Mouse (Mus musculus) C2C12 (cell line): ENCODE results near the gene Kpna3. TPM values are rescaled to one million over a fixed set of nuclear protein-coding genes. Genes with fewer than 3 reads are reported as not detected.

Source experiments
- H3K27me3 ChIP-seq: one replicate; pipeline ENCODE4 v1.6.1; 2011; ENCODE audit not compliant: control insufficient read depth, insufficient read depth, insufficient read length
- H3K36me3 ChIP-seq: one replicate; pipeline ENCODE4 v1.6.1; 2011; ENCODE audit not compliant: control insufficient read depth, insufficient read depth
- H3K4me3 ChIP-seq: one replicate; pipeline ENCODE4 v1.5.1; 2011; ENCODE audit warnings: mild to moderate bottlenecking, control low read depth; ENCODE audit not compliant: poor library complexity, insufficient read depth, severe bottlenecking
- H3K79me2 ChIP-seq: one replicate; pipeline ENCODE4 v1.6.1; 2011; ENCODE audit not compliant: control insufficient read depth, insufficient read depth
- H3K79me3 ChIP-seq: one replicate; pipeline ENCODE4 v1.6.1; 2011; ENCODE audit warnings: low read depth, control low read depth
- H3ac ChIP-seq: one replicate; pipeline ENCODE3; 2011; ENCODE audit warnings: low read depth; ENCODE audit not compliant: control insufficient read depth, insufficient read length
- CEBPB ChIP-seq: IDR thresholded peaks from one replicate; pipeline ENCODE4 v1.6.1; 2011; ENCODE audit warnings: low read depth, mild to moderate bottlenecking, control low read depth, moderate library complexity
- CTCF ChIP-seq: IDR thresholded peaks from one replicate; pipeline ENCODE4 v1.5.1; 2011; ENCODE audit not compliant: control insufficient read depth, insufficient read depth, insufficient read length
- FOSL1 ChIP-seq: IDR thresholded peaks from one replicate; pipeline ENCODE4 v1.8.0; 2011; ENCODE audit warnings: mild to moderate bottlenecking, low read length; ENCODE audit not compliant: poor library complexity, insufficient read depth, severe bottlenecking
- MAX ChIP-seq: IDR thresholded peaks from one replicate; pipeline ENCODE4 v1.6.1; 2011; ENCODE audit warnings: mild to moderate bottlenecking, control low read depth
- MYOD1 ChIP-seq: IDR thresholded peaks from one replicate; pipeline ENCODE4 v1.6.1; 2011; ENCODE audit warnings: low read depth; ENCODE audit not compliant: control insufficient read depth, insufficient read length
- MYOG ChIP-seq: IDR thresholded peaks from one replicate; pipeline ENCODE4 v1.6.1; 2011; ENCODE audit not compliant: control insufficient read depth, insufficient read length; ENCODE audit errors: extremely low read depth
- USF1 ChIP-seq: IDR thresholded peaks from one replicate; pipeline ENCODE4 v1.6.1; 2011; ENCODE audit warnings: low read depth, mild to moderate bottlenecking, control low read depth, moderate library complexity
- polyA plus RNA-seq: library from polyadenylated mRNA; unstranded; fragments of >200 nt; fragmentation: generic; extraction: Trizol; gene quantifications from one replicate; pipeline ENCODE4 v1.2.1, GENCODE M21; 2012; ENCODE audit warnings: missing spikeins

Gene Kpna3
- polyA plus RNA-seq, 1 experiment, result 14.9 TPM

GRCm38 (mm10) chr14:61425080-61425665 lies 14.5 kb downstream of the Kpna3 start:
- H3K4me3 ChIP-seq, result no peak overlapping the region
- H3K36me3 ChIP-seq, result peaks cover 12% of the 10 kb centered on the region
- TF ChIP-seq FOSL1, result no peak
- TF ChIP-seq CEBPB, result no peak
- no peak for TF ChIP-seq MYOD1
- no peak for TF ChIP-seq USF1
- no peak for TF ChIP-seq MAX
- TF ChIP-seq CTCF, result no peak
- no peak for TF ChIP-seq MYOG
- H3K79me3 ChIP-seq, result peaks cover 79% of the 10 kb centered on the region
- H3K79me2 ChIP-seq, result peaks cover 99% of the 10 kb centered on the region
- no peak overlapping the region for H3ac ChIP-seq
- H3K27me3 ChIP-seq, result no peaks in the 10 kb centered on the region

GRCm38 (mm10) chr14:61415719-61416118 lies 24.0 kb downstream of the Kpna3 start:
- no peak for TF ChIP-seq CEBPB
- TF ChIP-seq MYOD1, result no peak
- TF ChIP-seq FOSL1, result no peak
- no peak for TF ChIP-seq USF1
- TF ChIP-seq CTCF, result no peak
- TF ChIP-seq MAX, result no peak
- TF ChIP-seq MYOG, result no peak
- Histone ChIP-seq H3K4me3 (no peak overlapping the region), H3K27me3 (no peaks in the 10 kb centered on the region), H3K36me3 (no peaks in the 10 kb centered on the region), H3K79me3 (peaks cover 89% of the 10 kb centered on the region), H3K79me2 (peaks cover 100% of the 10 kb centered on the region), H3ac (no peak overlapping the region)

- Histone ChIP-seq H3K4me3 (no peak overlapping the region), H3K79me3 (peaks cover 89% of the 10 kb centered on the region), H3ac (no peak overlapping the region), H3K79me2 (peaks cover 100% of the 10 kb centered on the region), H3K27me3 (no peaks in the 10 kb centered on the region), H3K36me3 (no peaks in the 10 kb centered on the region)
- TF ChIP-seq MYOD1, result no peak
- no peak for TF ChIP-seq CTCF
- TF ChIP-seq USF1, result no peak
- no peak for TF ChIP-seq MYOG
- TF ChIP-seq FOSL1, result no peak
- no peak for TF ChIP-seq MAX
- TF ChIP-seq CEBPB, result no peak
These were observed 24.4 kb downstream of the Kpna3 start for GRCm38 (mm10) chr14:61415311-61415710.

- TF ChIP-seq USF1, result no peak
- TF ChIP-seq FOSL1, result no peak
- TF ChIP-seq MAX, result no peak
- TF ChIP-seq CEBPB, result no peak
- TF ChIP-seq CTCF, result no peak
- no peak for TF ChIP-seq MYOG
- Histone ChIP-seq H3K27me3 (no peaks in the 10 kb centered on the region), H3K36me3 (no peaks in the 10 kb centered on the region)
These were observed 24.9 kb downstream of the Kpna3 start for GRCm38 (mm10) chr14:61414808-61415207.

GRCm38 (mm10) chr14:61414199-61414598 lies 25.5 kb downstream of the Kpna3 start:
- no peak for TF ChIP-seq MYOD1
- TF ChIP-seq FOSL1, result no peak
- no peak for TF ChIP-seq MYOG
- no peak for TF ChIP-seq MAX
- TF ChIP-seq USF1, result no peak
- no peak for TF ChIP-seq CTCF
- TF ChIP-seq CEBPB, result no peak
- Histone ChIP-seq H3K36me3 (no peaks in the 10 kb centered on the region), H3K79me3 (peaks cover 85% of the 10 kb centered on the region)

More at GRCm38 (mm10) chr14:61414808-61415207, 24.9 kb downstream of the Kpna3 start:
- Histone ChIP-seq H3ac (no peak overlapping the region), H3K79me3 (peaks cover 89% of the 10 kb centered on the region), H3K79me2 (peaks cover 100% of the 10 kb centered on the region), H3K4me3 (no peak overlapping the region)

GRCm38 (mm10) chr14:61413686-61414085 lies 26.0 kb downstream of the Kpna3 start:
- TF ChIP-seq FOSL1, result no peak
- TF ChIP-seq MYOG, result no peak
- no peak for TF ChIP-seq CTCF
- TF ChIP-seq MYOD1, result no peak
- TF ChIP-seq CEBPB, result no peak
- no peak for TF ChIP-seq MAX
- H3K79me3 ChIP-seq, result peaks cover 85% of the 10 kb centered on the region
- H3K36me3 ChIP-seq, result no peaks in the 10 kb centered on the region
- no peak overlapping the region for H3ac ChIP-seq
- no peak overlapping the region for H3K4me3 ChIP-seq
- H3K79me2 ChIP-seq, result peaks cover 100% of the 10 kb centered on the region
- no peaks in the 10 kb centered on the region for H3K27me3 ChIP-seq

More at GRCm38 (mm10) chr14:61414199-61414598, 25.5 kb downstream of the Kpna3 start:
- no peak overlapping the region for H3K4me3 ChIP-seq
- H3K79me2 ChIP-seq, result peaks cover 100% of the 10 kb centered on the region
- no peaks in the 10 kb centered on the region for H3K27me3 ChIP-seq
- no peak overlapping the region for H3ac ChIP-seq
